In the genomic region with DNA sequence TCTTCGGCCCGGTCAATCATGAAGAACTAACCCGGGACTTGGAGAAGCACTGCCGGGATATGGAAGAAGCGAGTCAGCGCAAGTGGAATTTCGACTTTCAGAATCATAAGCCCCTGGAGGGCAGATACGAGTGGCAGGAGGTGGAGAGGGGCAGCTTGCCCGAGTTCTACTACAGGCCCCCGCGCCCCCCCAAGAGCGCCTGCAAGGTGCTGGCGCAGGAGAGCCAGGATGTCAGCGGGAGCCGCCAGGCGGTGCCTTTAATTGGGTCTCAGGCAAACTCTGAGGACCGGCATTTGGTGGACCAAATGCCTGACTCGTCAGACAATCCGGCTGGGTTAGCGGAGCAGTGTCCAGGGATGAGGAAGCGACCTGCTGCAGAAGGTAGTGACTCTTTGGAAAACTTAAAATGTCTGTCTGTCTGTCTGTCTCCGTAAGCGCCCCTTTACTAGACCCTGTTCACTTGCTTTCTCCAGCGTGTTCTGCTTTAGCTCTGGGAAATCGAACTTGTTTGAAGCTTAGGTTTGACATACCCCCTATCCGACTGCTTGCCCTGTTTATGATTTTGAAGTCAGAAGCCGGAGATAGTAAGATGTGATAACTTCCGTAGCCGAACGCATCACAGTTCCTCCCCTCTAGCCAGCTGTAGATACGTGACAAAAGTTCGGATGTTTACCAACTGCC, we compare ENCODE assay signal across 8 mouse cellular contexts. TPM values are rescaled to one million over a fixed set of nuclear protein-coding genes. Genes with fewer than 3 reads are reported as not detected.
A peak's percentile ranks its signal among the peaks of the same experiment; 100 is the strongest.
DNase-seq lines count a peak whose midpoint lies in the region; ATAC-seq and TF ChIP-seq lines count a peak whose summit lies in the region.

No protein-coding gene starts in this region.

- H3K27me3 ChIP-seq in C2C12 (ENCODE audit: control insufficient read depth, insufficient read depth, insufficient read length), result no peaks in the 10 kb centered on the region
- no peaks in the 10 kb centered on the region for H3K27me3 ChIP-seq in embryonic facial prominence, embryonic 13.5 days
- no peaks in the 10 kb centered on the region for H3K27me3 ChIP-seq in heart, embryonic 12.5 days (replicated peaks)
- H3K27me3 ChIP-seq in kidney, embryonic 16.5 days (ENCODE audit: insufficient read depth, low read length), result no peaks in the 10 kb centered on the region
- no peaks in the 10 kb centered on the region for H3K27me3 ChIP-seq in liver, embryonic 16.5 days (ENCODE audit: control insufficient read depth, insufficient read depth, low read depth, low read length)

- peak overlapping the region; percentile 92 for H3ac ChIP-seq in C2C12 (ENCODE audit: control insufficient read depth, insufficient read length, low read depth)

- peaks cover 31% of the 10 kb centered on the region for H3K36me3 ChIP-seq in C2C12 (ENCODE audit: control insufficient read depth, insufficient read depth)
- H3K36me3 ChIP-seq in embryonic facial prominence, embryonic 13.5 days, result no peaks in the 10 kb centered on the region
- peaks cover 9% of the 10 kb centered on the region; the same call in 1 of the 2 replicates for H3K36me3 ChIP-seq in heart, embryonic 12.5 days
- no peaks in the 10 kb centered on the region for H3K36me3 ChIP-seq in kidney, embryonic 16.5 days (ENCODE audit: insufficient read depth, low read length)
- peaks cover 16% of the 10 kb centered on the region for H3K36me3 ChIP-seq in liver, embryonic 16.5 days (ENCODE audit: control insufficient read depth, insufficient read depth)

- ATAC-seq in embryonic facial prominence, embryonic 13.5 days (ENCODE audit: insufficient number of reproducible peaks, insufficient read depth, low FRiP score, low TSS enrichment, low read depth), result no peak
- peak; percentile 21 for ATAC-seq in heart, embryonic 12.5 days (ENCODE audit: insufficient number of reproducible peaks, low FRiP score)
- ATAC-seq in kidney, embryonic 16.5 days (ENCODE audit: low FRiP score, low TSS enrichment), result no peak
- ATAC-seq in liver, embryonic 16.5 days (ENCODE audit: low read depth), result peak; percentile 30

- H3K4me2 ChIP-seq in embryonic facial prominence, embryonic 13.5 days, result peak overlapping the region; percentile 89
- H3K4me2 ChIP-seq in heart, embryonic 12.5 days, result peak overlapping the region; percentile 91
- H3K4me2 ChIP-seq in kidney, embryonic 16.5 days (replicated peaks; ENCODE audit: low read depth, low read length), result peak overlapping the region; percentile 97
- peak overlapping the region; percentile 100 for H3K4me2 ChIP-seq in liver, embryonic 16.5 days (ENCODE audit: low read depth, low read length)

- H3K4me3 ChIP-seq in C2C12 (ENCODE audit: insufficient read depth, poor library complexity, severe bottlenecking), result peak overlapping the region; percentile 79
- peak overlapping the region; percentile 90 for H3K4me3 ChIP-seq in embryonic facial prominence, embryonic 13.5 days
- peak overlapping the region; percentile 98 for H3K4me3 ChIP-seq in heart, embryonic 12.5 days
- peak overlapping the region; percentile 97 for H3K4me3 ChIP-seq in kidney, embryonic 16.5 days (ENCODE audit: low read length)
- peak overlapping the region; percentile 90 for H3K4me3 ChIP-seq in liver, embryonic 16.5 days (ENCODE audit: low read depth, low read length)

- WGBS in embryonic facial prominence, embryonic 13.5 days, result under 1% methylated on average over 32 of the region's 32 CpGs
- under 1% methylated on average over 32 of the region's 32 CpGs for WGBS in heart, embryonic 12.5 days
- WGBS in kidney, embryonic 16.5 days, result 0% methylated on average over 31 of the region's 32 CpGs
- WGBS in liver, embryonic 16.5 days (ENCODE audit: insufficient replicate concordance), result under 1% methylated on average over 32 of the region's 32 CpGs

- H3K27ac ChIP-seq in embryonic facial prominence, embryonic 13.5 days, result peak overlapping the region; percentile 97
- peak overlapping the region; percentile 99 for H3K27ac ChIP-seq in heart, embryonic 12.5 days (ENCODE audit: poor library complexity, severe bottlenecking)
- peak overlapping the region; percentile 98 for H3K27ac ChIP-seq in kidney, embryonic 16.5 days (ENCODE audit: low read length)
- H3K27ac ChIP-seq in liver, embryonic 16.5 days (ENCODE audit: low read length), result peak overlapping the region; percentile 99

- no peak for TF ChIP-seq CTCF in C2C12 (IDR thresholded peaks at IDR 0.05; ENCODE audit: control insufficient read depth, insufficient read depth, insufficient read length)

- DNase-seq in adrenal gland, postnatal 10 days, result peak; percentile 65
- peak; percentile 63 for DNase-seq in neural tube, embryonic 10.5 days (ENCODE audit: extremely low spot score, low spot score)
- DNase-seq in thymus, postnatal 0 days (ENCODE audit: low spot score), result peak; percentile 84

- H3K9me3 ChIP-seq in embryonic facial prominence, embryonic 13.5 days, result no peaks in the 10 kb centered on the region
- H3K9me3 ChIP-seq in heart, embryonic 12.5 days (replicated peaks), result no peaks in the 10 kb centered on the region
- H3K9me3 ChIP-seq in kidney, embryonic 16.5 days (ENCODE audit: low read length), result no peaks in the 10 kb centered on the region
- no peaks in the 10 kb centered on the region for H3K9me3 ChIP-seq in liver, embryonic 16.5 days (replicated peaks; ENCODE audit: control insufficient read depth, low read length)

- peaks cover 59% of the 10 kb centered on the region for H3K79me2 ChIP-seq in C2C12 (ENCODE audit: control insufficient read depth, insufficient read depth)

- peak overlapping the region; percentile 93 for H3K9ac ChIP-seq in embryonic facial prominence, embryonic 13.5 days
- H3K9ac ChIP-seq in heart, embryonic 12.5 days, result peak overlapping the region; percentile 97
- peak overlapping the region; percentile 98 for H3K9ac ChIP-seq in kidney, embryonic 16.5 days (replicated peaks; ENCODE audit: low read length)
- H3K9ac ChIP-seq in liver, embryonic 16.5 days (ENCODE audit: low read depth, low read length), result peak overlapping the region; percentile 95

- peaks cover 50% of the 10 kb centered on the region for H3K79me3 ChIP-seq in C2C12 (ENCODE audit: low read depth)

- peaks cover 24% of the 10 kb centered on the region for H3K4me1 ChIP-seq in embryonic facial prominence, embryonic 13.5 days
- H3K4me1 ChIP-seq in heart, embryonic 12.5 days (replicated peaks), result peaks cover 32% of the 10 kb centered on the region
- peaks cover 31% of the 10 kb centered on the region for H3K4me1 ChIP-seq in kidney, embryonic 16.5 days (ENCODE audit: insufficient read depth, low read length)
- H3K4me1 ChIP-seq in liver, embryonic 16.5 days (ENCODE audit: control insufficient read depth, low read depth, low read length), result peaks cover 47% of the 10 kb centered on the region

TF ChIP-seq in C2C12, 6 proteins besides CTCF, POLR2A, EP300 and RAD21:
- TF ChIP-seq FOSL1 (IDR thresholded peaks at IDR 0.05; ENCODE audit: insufficient read depth, low read length, poor library complexity, severe bottlenecking), result no peak
- no peak for TF ChIP-seq USF1 (IDR thresholded peaks at IDR 0.05; ENCODE audit: low read depth)
- TF ChIP-seq MYOD1 (IDR thresholded peaks at IDR 0.05; ENCODE audit: control insufficient read depth, insufficient read length, low read depth), result no peak
- no peak for TF ChIP-seq MAX (IDR thresholded peaks at IDR 0.05)
- TF ChIP-seq MYOG (IDR thresholded peaks at IDR 0.05; ENCODE audit: control insufficient read depth, extremely low read depth, insufficient read length), result no peak
- no peak for TF ChIP-seq CEBPB (IDR thresholded peaks at IDR 0.05; ENCODE audit: low read depth)
TF ChIP-seq in C2C12: peak in this region for 0.

RNA-seq across cellular contexts. Expression of gene Cdkn1b, which starts 1.0 kb away (rescaled TPM):
- polyA plus RNA-seq in C2C12 (2012; fragmentation: generic; extraction: Trizol), result 15.8 TPM
- total RNA-seq in adrenal gland, postnatal 10 days (2021), result 10 to 100 TPM; 46.2 TPM
- 18.9 and 24.4 TPM in 2 replicates for polyA plus RNA-seq in embryonic facial prominence, embryonic 13.5 days (2015; fragmentation: Nextera tagmentation; extraction: Ambion mirVana)
- 16.8 and 17.4 TPM in 2 replicates for polyA plus RNA-seq in heart, embryonic 12.5 days (2016; fragmentation: Nextera tagmentation; extraction: Ambion mirVana)
- polyA plus RNA-seq in kidney, embryonic 16.5 days (2015; fragmentation: Nextera tagmentation; extraction: Ambion mirVana), result 13.4 and 15.1 TPM in 2 replicates
- 11.7 and 17.4 TPM in 2 replicates for polyA plus RNA-seq in liver, embryonic 16.5 days (2015; fragmentation: Nextera tagmentation; extraction: Ambion mirVana)
- polyA plus RNA-seq in thymus, postnatal 0 days (2015; fragmentation: Nextera tagmentation; extraction: Ambion mirVana), result 53.0 and 58.8 TPM in 2 replicates

RNA-seq across cellular contexts. Expression of gene Gpr19, which starts 22.8 kb away (rescaled TPM):
- 2.1 TPM for polyA plus RNA-seq in C2C12 (2012; fragmentation: generic; extraction: Trizol)
- 10 to 100 TPM in 1 of 2 experiments, 1 to 10 TPM in 1; 7.9 to 11.1 TPM for total RNA-seq in adrenal gland, postnatal 10 days (2021)
- 9.1 TPM in 2 replicates for polyA plus RNA-seq in embryonic facial prominence, embryonic 13.5 days (2015; fragmentation: Nextera tagmentation; extraction: Ambion mirVana)
- 9.0 and 10.2 TPM in 2 replicates for polyA plus RNA-seq in heart, embryonic 12.5 days (2016; fragmentation: Nextera tagmentation; extraction: Ambion mirVana)
- polyA plus RNA-seq in kidney, embryonic 16.5 days (2015; fragmentation: Nextera tagmentation; extraction: Ambion mirVana), result 13.5 and 13.6 TPM in 2 replicates
- 5.7 and 6.4 TPM in 2 replicates for polyA plus RNA-seq in liver, embryonic 16.5 days (2015; fragmentation: Nextera tagmentation; extraction: Ambion mirVana)
- polyA plus RNA-seq in thymus, postnatal 0 days (2015; fragmentation: Nextera tagmentation; extraction: Ambion mirVana), result 11.8 and 11.9 TPM in 2 replicates

Comparison
In these comparisons a context has a peak if more than half of its experiments do, and no peak if none do; other contexts are left out.
1. ATAC-seq: peak in heart, embryonic 12.5 days (single experiment) and liver, embryonic 16.5 days (single experiment); none in embryonic facial prominence, embryonic 13.5 days (single experiment) and kidney, embryonic 16.5 days (single experiment).
2. Peak in every context shown above with its lines, with median percentiles within 50 percentile points of each other: H3K4me3 ChIP-seq, DNase-seq, H3K27ac ChIP-seq, H3K4me2 ChIP-seq and H3K9ac ChIP-seq.